Mouse (Mus musculus): ENCODE results near the gene Ksr2. TPM values are rescaled to one million over a fixed set of nuclear protein-coding genes. Genes with fewer than 3 reads are reported as not detected.

The Ksr2 gene
- polyA plus RNA-seq, 1 experiment from 2014 or later = 0.16 TPM

- H3K4me3 ChIP-seq (ENCODE audit: low read depth, low read length) = no peak overlapping the region
- TF ChIP-seq CTCF (IDR thresholded peaks at IDR 0.05; ENCODE audit: low read depth) = peak; percentile 69
- no peak for TF ChIP-seq EP300 (optimal IDR thresholded peaks at IDR 0.05)
- no peak overlapping the region for H3K9ac ChIP-seq (ENCODE audit: low read length)
- DNase-seq (ENCODE audit: low spot score) (no peak), ATAC-seq (ENCODE audit: low FRiP score, low TSS enrichment) (no peak)
- H3K27ac ChIP-seq (replicated peaks) = no peak overlapping the region
- H3K4me1 ChIP-seq (replicated peaks; ENCODE audit: control insufficient read depth, insufficient read depth) = no peaks in the 10 kb centered on the region
- H3K36me3 ChIP-seq (ENCODE audit: control insufficient read depth, insufficient read depth, low read length) = no peaks in the 10 kb centered on the region
- no peaks in the 10 kb centered on the region for H3K9me3 ChIP-seq (ENCODE audit: control insufficient read depth, low read length)
- WGBS = 89% methylated on average over 5 of the region's 5 CpGs
- no peaks in the 10 kb centered on the region for H3K27me3 ChIP-seq (ENCODE audit: control insufficient read depth, insufficient read depth, low read length)
- H3K4me2 ChIP-seq (replicated peaks; ENCODE audit: low read depth) = no peak overlapping the region
Observed at GRCm38 (mm10) chr5:117502611-117503010, 88.8 kb downstream of the Ksr2 start.

- Histone ChIP-seq H3K9ac (ENCODE audit: low read length) (no peak overlapping the region), H3K36me3 (ENCODE audit: control insufficient read depth, insufficient read depth, low read length) (no peaks in the 10 kb centered on the region), H3K27ac (replicated peaks) (no peak overlapping the region), H3K4me1 (replicated peaks; ENCODE audit: control insufficient read depth, insufficient read depth) (no peaks in the 10 kb centered on the region), H3K4me3 (ENCODE audit: low read depth, low read length) (no peak overlapping the region), H3K4me2 (replicated peaks; ENCODE audit: low read depth) (no peak overlapping the region), H3K9me3 (ENCODE audit: control insufficient read depth, low read length) (no peaks in the 10 kb centered on the region), H3K27me3 (ENCODE audit: control insufficient read depth, insufficient read depth, low read length) (no peaks in the 10 kb centered on the region)
- TF ChIP-seq CTCF (IDR thresholded peaks at IDR 0.05; ENCODE audit: low read depth) (peak; percentile 63), EP300 (optimal IDR thresholded peaks at IDR 0.05) (no peak)
- 90% methylated on average over 5 of the region's 5 CpGs for WGBS
- no peak for ATAC-seq (ENCODE audit: low FRiP score, low TSS enrichment)
- no peak for DNase-seq (ENCODE audit: low spot score)
Observed at GRCm38 (mm10) chr5:117504431-117504830, 90.6 kb downstream of the Ksr2 start.

- TF ChIP-seq CTCF (IDR thresholded peaks at IDR 0.05; ENCODE audit: low read depth) (peak; percentile 100), EP300 (optimal IDR thresholded peaks at IDR 0.05) (no peak)
- WGBS = 68% methylated on average over 10 of the region's 10 CpGs
- Histone ChIP-seq H3K27me3 (ENCODE audit: control insufficient read depth, insufficient read depth, low read length) (no peaks in the 10 kb centered on the region), H3K4me3 (ENCODE audit: low read depth, low read length) (no peak overlapping the region), H3K9ac (ENCODE audit: low read length) (no peak overlapping the region), H3K9me3 (ENCODE audit: control insufficient read depth, low read length) (no peaks in the 10 kb centered on the region), H3K27ac (replicated peaks) (no peak overlapping the region), H3K4me2 (replicated peaks; ENCODE audit: low read depth) (no peak overlapping the region), H3K4me1 (replicated peaks; ENCODE audit: control insufficient read depth, insufficient read depth) (no peaks in the 10 kb centered on the region), H3K36me3 (ENCODE audit: control insufficient read depth, insufficient read depth, low read length) (no peaks in the 10 kb centered on the region)
- ATAC-seq (ENCODE audit: low FRiP score, low TSS enrichment) (peak; percentile 56), DNase-seq (ENCODE audit: low spot score) (peak; percentile 77)
Observed at GRCm38 (mm10) chr5:117505204-117505603, 91.4 kb downstream of the Ksr2 start.

- 68% methylated on average over 7 of the region's 7 CpGs for WGBS
- Histone ChIP-seq H3K36me3 (ENCODE audit: control insufficient read depth, insufficient read depth, low read length) (no peaks in the 10 kb centered on the region), H3K9ac (ENCODE audit: low read length) (no peak overlapping the region), H3K4me1 (replicated peaks; ENCODE audit: control insufficient read depth, insufficient read depth) (no peaks in the 10 kb centered on the region), H3K4me2 (replicated peaks; ENCODE audit: low read depth) (no peak overlapping the region), H3K27me3 (ENCODE audit: control insufficient read depth, insufficient read depth, low read length) (no peaks in the 10 kb centered on the region), H3K4me3 (ENCODE audit: low read depth, low read length) (no peak overlapping the region), H3K27ac (replicated peaks) (no peak overlapping the region), H3K9me3 (ENCODE audit: control insufficient read depth, low read length) (no peaks in the 10 kb centered on the region)
- DNase-seq (ENCODE audit: low spot score) = no peak
- no peak for ATAC-seq (ENCODE audit: low FRiP score, low TSS enrichment)
- no peak for TF ChIP-seq CTCF (IDR thresholded peaks at IDR 0.05; ENCODE audit: low read depth)
- TF ChIP-seq EP300 (optimal IDR thresholded peaks at IDR 0.05) = no peak
Observed at GRCm38 (mm10) chr5:117505769-117506168, 92.0 kb downstream of the Ksr2 start.

GRCm38 (mm10) chr5:117506406-117506805, 92.6 kb downstream of the Ksr2 start:
- no peaks in the 10 kb centered on the region for H3K4me1 ChIP-seq (replicated peaks; ENCODE audit: control insufficient read depth, insufficient read depth)
- no peak overlapping the region for H3K27ac ChIP-seq (replicated peaks)
- H3K9me3 ChIP-seq (ENCODE audit: control insufficient read depth, low read length) = no peaks in the 10 kb centered on the region
- H3K9ac ChIP-seq (ENCODE audit: low read length) = no peak overlapping the region
- TF ChIP-seq CTCF (IDR thresholded peaks at IDR 0.05; ENCODE audit: low read depth) (peak; percentile 92), EP300 (optimal IDR thresholded peaks at IDR 0.05) (no peak)
- H3K36me3 ChIP-seq (ENCODE audit: control insufficient read depth, insufficient read depth, low read length) = no peaks in the 10 kb centered on the region
- peak; percentile 78 for DNase-seq (ENCODE audit: low spot score)
- no peak overlapping the region for H3K4me3 ChIP-seq (ENCODE audit: low read depth, low read length)
- no peak overlapping the region for H3K4me2 ChIP-seq (replicated peaks; ENCODE audit: low read depth)
- H3K27me3 ChIP-seq (ENCODE audit: control insufficient read depth, insufficient read depth, low read length) = no peaks in the 10 kb centered on the region
- ATAC-seq (ENCODE audit: low FRiP score, low TSS enrichment) = peak; percentile 29; the same call in 1 of the 2 replicates
- 26% methylated on average over 13 of the region's 13 CpGs for WGBS

GRCm38 (mm10) chr5:117509511-117510375, 95.9 kb downstream of the Ksr2 start:
- Histone ChIP-seq H3K4me3 (ENCODE audit: low read depth, low read length) (no peak overlapping the region), H3K27me3 (ENCODE audit: control insufficient read depth, insufficient read depth, low read length) (no peaks in the 10 kb centered on the region), H3K9ac (ENCODE audit: low read length) (no peak overlapping the region), H3K4me1 (replicated peaks; ENCODE audit: control insufficient read depth, insufficient read depth) (no peaks in the 10 kb centered on the region), H3K9me3 (ENCODE audit: control insufficient read depth, low read length) (no peaks in the 10 kb centered on the region), H3K4me2 (replicated peaks; ENCODE audit: low read depth) (no peak overlapping the region; the same call in 1 of the 2 replicates), H3K36me3 (ENCODE audit: control insufficient read depth, insufficient read depth, low read length) (no peaks in the 10 kb centered on the region), H3K27ac (replicated peaks) (no peak overlapping the region)
- ATAC-seq (ENCODE audit: low FRiP score, low TSS enrichment) (no peak), DNase-seq (ENCODE audit: low spot score) (peak; percentile 52)
- WGBS = 45% methylated on average over 19 of the region's 22 CpGs
- no peak for TF ChIP-seq EP300 (optimal IDR thresholded peaks at IDR 0.05)
- TF ChIP-seq CTCF (IDR thresholded peaks at IDR 0.05; ENCODE audit: low read depth) = peak; percentile 80
